In genomic region chr5:75834766-75835555, GRCm38 (mm10) we compare ENCODE assay signal across 8 mouse cellular contexts.
A peak's percentile ranks its signal among the peaks of the same experiment; 100 is the strongest.
DNase-seq lines count a peak whose midpoint lies in the region; ATAC-seq lines count a peak whose summit lies in the region.

No protein-coding gene starts in this region.

- H3K36me3 ChIP-seq in neural tube, embryonic 13.5 days, result no peaks in the 10 kb centered on the region
- H3K36me3 ChIP-seq in heart, embryonic 16.5 days (ENCODE audit: control insufficient read depth, insufficient read depth), result no peaks in the 10 kb centered on the region

- H3K9me3 ChIP-seq in neural tube, embryonic 13.5 days, result no peaks in the 10 kb centered on the region
- H3K9me3 ChIP-seq in heart, embryonic 16.5 days (replicated peaks; ENCODE audit: control insufficient read depth, low read length), result no peaks in the 10 kb centered on the region

- peak overlapping the region; percentile 31 for H3K4me2 ChIP-seq in neural tube, embryonic 13.5 days
- peak overlapping the region; percentile 60 for H3K4me2 ChIP-seq in heart, embryonic 16.5 days (ENCODE audit: low read depth, low read length)

- DNase-seq in neural tube, embryonic 10.5 days (ENCODE audit: extremely low spot score, low spot score), result no peak
- peak; percentile 45 to 61 for DNase-seq in kidney, postnatal 25 days
- DNase-seq in thymus, postnatal 4 days, result no peak
- no peak for DNase-seq in right cerebral cortex, adult 18-20 months
- no peak for DNase-seq in yolk sac, embryonic 10.5 days (ENCODE audit: low spot score)

- no peak for ATAC-seq in neural tube, embryonic 13.5 days (ENCODE audit: low read depth)
- peak; percentile 42; the same call in 1 of the 2 replicates for ATAC-seq in heart, embryonic 16.5 days (replicated peaks; ENCODE audit: extremely low read depth, insufficient read depth, low FRiP score)
- ATAC-seq in megakaryocyte, adult 5-6 weeks (ENCODE audit: poor library complexity, severe bottlenecking), result peak; percentile 50

- no peak overlapping the region for H3K4me3 ChIP-seq in neural tube, embryonic 13.5 days
- H3K4me3 ChIP-seq in heart, embryonic 16.5 days (ENCODE audit: low read length), result peak overlapping the region; percentile 32

- H3K27me3 ChIP-seq in neural tube, embryonic 13.5 days, result no peaks in the 10 kb centered on the region
- no peaks in the 10 kb centered on the region for H3K27me3 ChIP-seq in heart, embryonic 16.5 days (ENCODE audit: control insufficient read depth, insufficient read depth, low read length)

- WGBS in neural tube, embryonic 13.5 days, result 68% methylated on average over 17 of the region's 17 CpGs
- WGBS in heart, embryonic 16.5 days, result 43% methylated on average over 17 of the region's 17 CpGs

- H3K4me1 ChIP-seq in neural tube, embryonic 13.5 days (replicated peaks), result no peaks in the 10 kb centered on the region; the same call in 1 of the 2 replicates
- H3K4me1 ChIP-seq in heart, embryonic 16.5 days (ENCODE audit: control insufficient read depth, insufficient read depth, low read length), result peaks cover 12% of the 10 kb centered on the region; the same call in 1 of the 2 replicates

- H3K9ac ChIP-seq in neural tube, embryonic 13.5 days, result no peak overlapping the region
- 0 out of 2 replicates have a peak overlapping the region, but pooled peaks have one; percentile 26 for H3K9ac ChIP-seq in heart, embryonic 16.5 days (ENCODE audit: low read length)

- H3K27ac ChIP-seq in neural tube, embryonic 13.5 days (replicated peaks), result peak overlapping the region; percentile 55; the same call in 1 of the 2 replicates
- H3K27ac ChIP-seq in heart, embryonic 16.5 days (ENCODE audit: low read length), result peak overlapping the region; percentile 81

Comparison
In these comparisons a context has a peak if more than half of its experiments do, and no peak if none do; other contexts are left out.
1. DNase-seq: peak in kidney, postnatal 25 days (2 of 2); none in neural tube, embryonic 10.5 days (single experiment), thymus, postnatal 4 days (single experiment), right cerebral cortex, adult 18-20 months (single experiment) and yolk sac, embryonic 10.5 days (single experiment).